Mouse (Mus musculus): ENCODE results near the gene Rgl2.

- TF ChIP-seq CTCF (conservative IDR thresholded peaks at IDR 0.05; ENCODE audit: low read length): no peak
- TF ChIP-seq POU5F1 (IDR thresholded peaks at IDR 0.05; ENCODE audit: borderline replicate concordance, low read length): no peak
- no peak for TF ChIP-seq NANOG (IDR thresholded peaks at IDR 0.05; ENCODE audit: borderline replicate concordance, low read length)
Measured at GRCm38 (mm10) chr17:33938783-33939182, 9.4 kb downstream of the Rgl2 start.
